Mouse (Mus musculus) urinary bladder, postnatal 25 days (tissue): ENCODE data around the gene Tpt1.
"Not testable (repeated sequence)": the region's sequence is repeated elsewhere in the genome, so short reads cannot be mapped to it uniquely, and the experiment has no call there.

Experiments
- DNase-seq: peaks from one replicate; pipeline ENCODE4 v3.0.0; 2022; ENCODE audit warnings: low spot score

The Tpt1 gene

DNA sequence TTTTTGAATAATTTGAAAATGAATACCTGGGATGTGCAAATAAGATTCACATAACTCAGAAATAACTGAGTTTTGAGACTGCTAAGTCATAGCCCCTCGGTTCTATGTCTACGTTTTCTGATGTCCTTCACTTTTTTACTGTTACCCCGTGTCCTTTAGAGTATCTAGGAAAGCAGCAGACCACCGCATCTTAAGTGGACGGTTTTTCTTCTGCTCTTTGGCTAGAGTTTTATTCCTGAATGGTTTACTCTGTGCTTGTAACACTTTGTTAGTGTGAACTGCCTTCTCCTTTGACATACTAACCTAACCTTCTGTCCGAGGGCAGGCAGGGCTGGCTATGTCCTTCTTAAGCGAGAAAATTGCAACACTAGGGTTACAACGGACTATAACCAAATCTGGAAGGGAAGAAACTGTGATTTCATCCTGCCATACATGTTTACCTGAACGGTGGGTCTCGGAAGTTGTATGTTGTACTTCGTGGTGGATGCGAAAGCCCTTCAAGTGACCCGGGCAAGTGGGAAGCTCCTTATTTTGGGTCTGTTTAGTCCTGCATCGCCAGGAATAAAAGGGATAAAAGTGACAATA, 690 bp upstream of the Tpt1 start:
- no peak for DNase-seq

GRCm38 (mm10) chr14:75845698-75846115, 814 bp downstream of the Tpt1 start:
- DNase-seq: peak; percentile 83

DNA sequence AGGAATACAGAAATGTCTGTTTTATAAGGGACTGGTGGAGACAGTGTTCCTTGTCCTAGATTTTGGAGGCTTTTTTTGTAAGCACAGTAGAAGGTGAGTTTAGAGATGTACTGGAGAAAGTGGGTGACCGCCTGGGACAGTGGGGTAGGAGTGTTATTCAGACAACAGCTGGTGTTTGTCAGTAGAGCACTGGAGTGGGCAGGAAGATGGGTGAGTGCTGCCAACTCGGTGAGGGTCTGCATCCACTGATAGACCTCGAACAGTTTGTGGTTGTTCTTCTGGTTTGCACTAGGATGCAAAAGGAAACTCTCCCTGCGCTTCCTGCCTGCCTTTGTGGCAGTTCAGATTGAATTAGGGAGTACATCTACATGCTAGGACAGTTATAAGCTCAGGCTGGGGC, 2.8 kb downstream of the Tpt1 start:
- DNase-seq: no peak

DNA sequence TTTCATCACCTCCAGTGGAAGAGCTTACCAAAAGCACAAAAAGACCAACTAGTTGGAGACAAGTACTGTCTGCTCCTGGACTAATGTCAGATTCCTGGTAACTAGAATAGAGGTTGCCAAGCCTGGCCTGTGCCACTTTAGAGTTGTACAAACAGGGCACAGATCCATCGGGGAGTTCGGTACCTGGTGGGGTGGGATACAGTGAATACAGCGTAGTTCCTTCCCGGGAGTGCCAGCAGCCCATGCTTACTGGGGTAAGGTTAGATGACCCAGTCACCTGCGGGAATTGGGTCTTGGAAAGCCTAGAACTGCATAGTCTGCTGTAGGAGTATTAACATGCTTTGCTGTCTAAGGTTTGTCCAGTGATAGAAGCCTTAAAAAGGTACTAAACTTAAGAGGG, 3.6 kb downstream of the Tpt1 start:
- DNase-seq: no peak

GRCm38 (mm10) chr14:75849236-75849635, 4.3 kb downstream of the Tpt1 start:
- no peak for DNase-seq

DNA sequence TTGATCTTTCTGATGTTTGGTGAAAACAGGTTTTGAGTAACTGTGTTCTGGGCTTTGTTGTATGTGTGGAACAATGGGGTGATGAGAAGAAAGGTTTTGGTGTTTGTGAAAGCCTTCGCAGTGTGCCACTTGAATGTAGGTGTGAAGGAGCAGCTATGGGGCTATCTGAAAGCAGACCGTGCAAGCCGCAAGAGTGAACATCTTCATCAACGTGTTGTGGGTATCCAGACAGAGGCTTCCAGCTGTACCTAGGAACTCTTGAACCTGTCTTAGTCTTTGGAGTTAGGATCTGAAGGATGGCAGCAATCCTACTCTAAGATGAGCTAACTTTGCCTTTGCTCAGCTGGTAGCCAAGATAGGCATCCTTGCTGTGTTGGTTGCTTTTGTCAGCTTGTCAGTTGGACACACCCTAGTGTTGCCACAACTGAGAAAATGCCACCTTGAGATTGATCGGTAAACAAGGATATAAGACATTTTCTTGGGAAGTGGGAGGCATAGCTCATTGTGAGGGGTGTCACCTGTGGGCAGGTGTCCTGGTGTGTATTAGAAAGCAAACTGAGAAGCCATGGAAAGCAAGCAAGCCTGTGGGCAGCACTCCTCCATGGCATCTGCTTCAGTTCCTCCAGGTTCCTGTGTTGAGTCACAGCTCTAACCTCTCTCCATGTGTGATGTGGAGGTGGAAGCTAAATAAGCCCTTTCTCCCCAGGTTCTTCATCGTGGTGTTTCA, 5.1 kb downstream of the Tpt1 start:
- no peak for DNase-seq

DNA sequence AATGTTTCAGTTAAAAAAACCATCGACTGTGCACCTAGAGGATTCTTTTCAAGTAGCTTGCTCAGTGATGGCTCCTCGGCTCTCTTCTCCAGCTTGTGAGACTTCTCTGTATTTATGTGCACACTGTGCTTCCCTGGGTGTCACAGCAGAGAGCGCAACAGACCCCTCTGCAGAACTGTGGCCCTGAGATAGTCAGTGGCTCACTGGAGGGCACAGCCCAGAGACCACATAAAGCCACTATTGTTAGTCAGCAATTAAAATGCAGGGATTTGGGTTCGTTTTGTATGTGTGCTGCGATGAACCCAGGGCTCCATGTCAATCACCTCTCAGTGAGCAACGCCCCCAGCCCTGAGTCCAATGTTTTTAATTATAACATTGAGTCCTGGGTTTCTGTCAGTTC, 5.9 kb downstream of the Tpt1 start:
- no peak for DNase-seq

DNA sequence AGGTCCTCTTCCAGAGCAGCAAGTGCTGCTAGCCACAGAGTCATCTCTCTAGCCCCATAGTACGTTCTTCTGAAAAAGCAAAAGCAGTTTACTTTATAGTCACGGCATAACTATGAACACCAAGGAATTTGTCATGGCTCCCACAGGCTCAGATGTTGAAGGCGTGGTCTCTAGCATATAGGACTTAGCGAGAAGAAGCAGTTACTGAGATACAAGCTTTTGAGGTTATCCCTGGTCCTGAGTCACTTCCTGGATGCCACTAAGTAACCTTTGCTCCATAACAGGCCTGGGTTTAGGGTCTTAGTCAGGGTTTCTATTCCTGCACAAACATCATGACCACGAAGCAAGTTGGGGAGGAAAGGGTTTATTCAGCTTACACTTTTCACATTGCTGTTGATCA, 7.1 kb downstream of the Tpt1 start:
- no peak for DNase-seq

- DNase-seq: no peak
Observed at GRCm38 (mm10) chr14:75855263-75855992, 10.5 kb downstream of the Tpt1 start.

- DNase-seq: no peak
Observed at GRCm38 (mm10) chr14:75858181-75858580, 13.3 kb downstream of the Tpt1 start.

- DNase-seq: no peak
Observed at GRCm38 (mm10) chr14:75859619-75860018, 14.7 kb downstream of the Tpt1 start.

DNA sequence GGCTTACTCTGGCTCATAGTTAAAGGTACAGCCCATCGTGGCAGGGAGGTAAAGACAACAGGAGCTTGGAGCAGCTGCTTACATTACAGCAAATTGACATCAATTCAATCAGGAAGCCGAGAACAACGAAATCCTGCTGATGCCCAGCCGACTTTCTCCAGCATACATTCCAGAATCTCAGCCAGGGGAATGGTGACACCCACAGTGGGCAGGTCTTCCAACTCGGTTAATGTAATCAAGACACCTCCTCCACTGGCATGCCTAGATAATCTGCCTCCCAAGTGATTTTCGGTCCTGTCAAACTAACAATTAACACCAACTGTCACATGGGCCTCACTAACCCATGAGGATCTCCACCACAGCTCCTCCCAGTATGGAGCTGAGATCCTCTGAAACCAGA, 17.8 kb downstream of the Tpt1 start:
- DNase-seq: no peak

- peak; percentile 42 for DNase-seq
Observed at GRCm38 (mm10) chr14:75863549-75864409, 18.9 kb downstream of the Tpt1 start.

- no peak for DNase-seq
Observed at GRCm38 (mm10) chr14:75866706-75867333, 21.9 kb downstream of the Tpt1 start.

DNA sequence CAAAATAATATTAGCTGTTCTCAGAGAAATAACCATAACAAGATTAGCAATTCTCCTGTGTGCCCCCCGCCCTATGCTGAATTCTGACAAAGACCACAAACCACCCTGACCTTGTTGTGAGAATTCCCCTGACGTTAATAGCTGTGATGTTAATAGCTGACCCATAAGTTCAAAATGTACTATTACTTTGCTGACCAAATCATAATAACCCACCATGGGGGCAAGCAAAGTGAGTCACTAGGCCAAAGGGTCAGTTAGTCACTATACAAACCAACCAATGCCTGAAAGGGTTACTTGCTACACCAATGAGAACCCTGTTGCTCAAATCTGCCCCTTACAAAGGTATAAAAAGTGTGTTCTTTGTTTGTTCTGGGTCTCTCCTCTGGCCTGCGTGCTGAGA, 23.1 kb downstream of the Tpt1 start:
- DNase-seq: not testable (repeated sequence)

GRCm38 (mm10) chr14:75869769-75870363, 25.0 kb downstream of the Tpt1 start:
- no peak for DNase-seq

DNA sequence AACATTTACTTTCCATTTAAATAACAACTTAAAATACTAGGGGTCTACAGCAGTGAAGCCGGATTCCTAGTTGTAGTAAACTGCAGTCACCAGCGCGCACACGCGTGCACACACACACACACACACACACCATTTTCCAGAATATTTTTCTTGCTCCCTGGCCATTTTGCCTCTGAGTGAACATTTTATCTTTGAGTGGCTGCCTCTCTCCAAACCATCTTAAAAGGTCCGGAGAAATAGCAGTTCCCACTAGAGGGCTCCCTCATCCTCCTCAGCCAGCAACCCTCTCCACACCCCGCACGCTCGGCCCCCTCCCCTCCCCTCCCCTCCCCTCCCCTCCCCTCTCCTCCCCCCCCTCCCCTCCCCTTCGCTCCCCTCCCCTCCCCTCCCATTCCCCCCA, 25.7 kb downstream of the Tpt1 start:
- DNase-seq: no peak

DNA sequence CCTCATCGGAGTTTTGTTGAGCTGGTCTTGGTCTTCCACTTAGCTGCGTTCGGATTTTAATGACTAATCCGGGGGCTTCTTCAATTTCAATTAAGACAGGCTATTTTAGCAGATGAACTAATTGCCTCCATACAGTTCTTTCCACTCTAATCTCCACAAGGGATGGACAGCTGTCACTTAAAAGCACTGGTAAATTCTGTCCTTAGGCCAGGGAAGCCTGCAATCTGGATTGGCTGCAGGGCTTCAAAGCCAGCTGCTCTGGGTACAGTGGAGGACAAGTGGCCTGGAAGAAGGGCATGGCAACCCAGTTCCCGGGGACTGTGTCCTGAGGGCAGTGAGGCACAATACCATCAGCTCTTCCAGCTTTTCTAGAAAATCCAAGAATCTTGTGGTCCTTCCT, 26.2 kb downstream of the Tpt1 start:
- DNase-seq: no peak

DNA sequence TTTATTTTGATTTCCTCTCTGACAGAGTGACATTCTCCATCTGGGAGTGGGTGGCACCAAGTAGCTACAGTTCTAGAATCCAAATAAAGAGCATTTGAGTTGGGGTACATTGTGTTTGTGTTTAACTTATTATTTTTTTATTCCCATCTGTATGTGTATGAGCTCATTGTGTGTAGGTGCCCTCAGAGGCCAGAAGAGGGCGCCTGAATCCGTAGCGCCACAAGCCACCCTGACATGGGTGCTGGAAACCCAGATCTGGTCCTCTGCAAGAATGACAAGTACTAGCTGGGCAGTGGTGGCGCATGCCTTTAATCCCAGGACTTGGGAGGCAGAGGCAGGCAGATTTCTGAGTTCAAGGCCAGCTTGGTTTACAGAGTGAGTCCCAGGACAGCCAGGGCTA, 26.9 kb downstream of the Tpt1 start:
- no peak for DNase-seq

GRCm38 (mm10) chr14:75873612-75874011, 28.7 kb downstream of the Tpt1 start:
- DNase-seq: no peak

- DNase-seq: peak; percentile 79
Observed at GRCm38 (mm10) chr14:75876320-75877043, 31.6 kb downstream of the Tpt1 start.
